Comparison of ENCODE assay signal across 24 mouse cellular contexts in the genomic region with DNA sequence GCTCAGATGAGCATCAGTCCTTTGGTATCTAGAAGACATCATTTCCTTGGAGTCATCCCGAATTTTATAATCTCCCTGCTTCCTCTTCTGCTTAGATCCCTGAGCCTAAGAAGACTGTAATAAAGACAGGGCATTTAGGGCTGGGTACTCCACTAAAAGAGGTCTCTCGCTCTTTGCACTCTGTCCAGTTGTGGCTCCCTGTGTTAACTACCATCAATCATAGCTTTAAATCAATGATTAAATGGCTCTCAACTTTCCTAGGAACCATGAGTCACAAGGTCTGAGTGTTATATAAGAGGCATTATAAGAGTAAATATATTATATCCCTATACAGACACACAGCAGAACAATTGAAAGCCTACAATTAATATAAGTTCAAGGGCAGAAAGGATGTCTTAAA.
"Had no signal": no experiment of that assay in that cellular context is flagged by ENCODE, and none has a peak within 500 bp of the region (broad histone marks: within the 10 kb centered on the region; RNA-seq: fewer than 3 reads in every experiment).

No protein-coding gene starts in this region.

- DNase-seq: gastrocnemius, adult 2 months; gastrocnemius, postnatal 10 days; gastrocnemius, postnatal 25 days; heart, adult 18-20 months; heart, postnatal 10 days; heart, postnatal 4 days; kidney, adult 11 months; kidney, postnatal 25 days; liver had no signal

- H3K27ac ChIP-seq: gastrocnemius, adult 2 months; heart, embryonic 10.5 days; hindbrain, embryonic 10.5 days; hindbrain, embryonic 12.5 days; hindbrain, embryonic 14.5 days; kidney, postnatal 0 days; layer of hippocampus, adult 2 months; left cerebral cortex, adult 2 months; limb, embryonic 10.5 days; limb, embryonic 12.5 days; liver, embryonic 12.5 days; liver, embryonic 14.5 days had no signal

- H3K9me3 ChIP-seq: heart, embryonic 10.5 days; heart, embryonic 12.5 days; hindbrain, embryonic 10.5 days; hindbrain, embryonic 12.5 days; limb, embryonic 10.5 days; limb, embryonic 12.5 days; liver, embryonic 12.5 days had no signal

- H3K9ac ChIP-seq: heart, embryonic 12.5 days; hindbrain, embryonic 12.5 days; hindbrain, embryonic 14.5 days; limb, embryonic 12.5 days; liver, embryonic 12.5 days; liver, embryonic 14.5 days had no signal

- H3K36me3 ChIP-seq: heart, embryonic 10.5 days; heart, embryonic 12.5 days; hindbrain, embryonic 10.5 days; hindbrain, embryonic 12.5 days; limb, embryonic 10.5 days; limb, embryonic 12.5 days; liver, embryonic 12.5 days had no signal

- H3K27me3 ChIP-seq: heart, embryonic 12.5 days; hindbrain, embryonic 12.5 days; limb, embryonic 12.5 days; liver, embryonic 12.5 days had no signal

- H3K4me2 ChIP-seq: heart, embryonic 12.5 days; hindbrain, embryonic 12.5 days; hindbrain, embryonic 14.5 days; limb, embryonic 12.5 days; liver, embryonic 12.5 days had no signal

- H3K4me1 ChIP-seq: heart, embryonic 10.5 days; hindbrain, embryonic 10.5 days; hindbrain, embryonic 12.5 days; limb, embryonic 10.5 days; limb, embryonic 12.5 days had no signal

- ATAC-seq: forebrain, embryonic 16.5 days; hindbrain, embryonic 16.5 days; inflammation-experienced regulatory T-cells, adult 6 months; liver, embryonic 12.5 days had no signal

- H3K4me3 ChIP-seq: gastrocnemius, adult 2 months; heart, embryonic 10.5 days; heart, embryonic 12.5 days; hindbrain, embryonic 10.5 days; hindbrain, embryonic 12.5 days; layer of hippocampus, adult 2 months; left cerebral cortex, adult 2 months; limb, embryonic 10.5 days; limb, embryonic 12.5 days; liver, embryonic 12.5 days had no signal
